Mouse (Mus musculus) liver, embryonic 16.5 days (tissue): ENCODE measurements around the gene Serpinb6b. TPM values are rescaled to one million over a fixed set of nuclear protein-coding genes. Genes with fewer than 3 reads are reported as not detected.

ENCODE experiments used
- ATAC-seq: fragments of 200-750 bp; cut with Nextera tagmentation; 2 replicates; pipeline ENCODE4 v1.8.0; 2017; ENCODE audit warnings: low read depth, mild to moderate bottlenecking, moderate number of reproducible peaks, moderate library complexity
- H3K27ac ChIP-seq: fragments of 300-500 bp; sonication (generic); 2 replicates; pipeline ENCODE4 v1.5.1; 2014; ENCODE audit warnings: mild to moderate bottlenecking, low read length
- H3K27me3 ChIP-seq: fragments of 300-500 bp; sonication (generic); 2 replicates; pipeline ENCODE4 v1.6.1; 2014; ENCODE audit warnings: low read depth, low read length, mixed read lengths; ENCODE audit not compliant: control insufficient read depth, insufficient read depth
- H3K36me3 ChIP-seq: fragments of 300-500 bp; sonication (generic); 2 replicates; pipeline ENCODE4 v1.6.1; 2014; ENCODE audit warnings: mild to moderate bottlenecking; ENCODE audit not compliant: control insufficient read depth, insufficient read depth
- H3K4me1 ChIP-seq: fragments of 300-500 bp; sonication (generic); 2 replicates; pipeline ENCODE4 v1.6.1; 2014; ENCODE audit warnings: low read depth, low read length, mixed read lengths; ENCODE audit not compliant: control insufficient read depth
- H3K4me2 ChIP-seq: fragments of 300-500 bp; sonication (generic); 2 replicates; pipeline ENCODE4 v1.6.1; 2014; ENCODE audit warnings: low read depth, low read length, mixed read lengths
- H3K4me3 ChIP-seq: fragments of 300-500 bp; sonication (generic); 2 replicates; pipeline ENCODE4 v1.5.1; 2014; ENCODE audit warnings: low read depth, mild to moderate bottlenecking, low read length
- H3K9ac ChIP-seq: fragments of 300-500 bp; sonication (generic); 2 replicates; pipeline ENCODE4 v1.6.1; 2014; ENCODE audit warnings: low read depth, low read length
- H3K9me3 ChIP-seq: fragments of 300-500 bp; sonication (generic); replicated peaks from 2 replicates; pipeline ENCODE4 v1.6.1; 2016; ENCODE audit warnings: low read length; ENCODE audit not compliant: control insufficient read depth
- WGBS: fragments of 180-500 bp; shearing (Covaris S2); extraction: QIAGEN DNeasy Blood & Tissue Kit; methylation state at CpG from one replicate; pipeline ENCODE4 v1.1.7; 2014; ENCODE audit not compliant: insufficient replicate concordance; 5-methylcytosine and 5-hydroxymethylcytosine counted together
- polyA plus RNA-seq: library from polyadenylated mRNA; unstranded; fragments of >200 nt; fragmentation: Nextera tagmentation; extraction: Ambion mirVana; gene quantifications from 2 replicates; pipeline ENCODE4 v1.2.1, GENCODE M21; 2015

Gene Serpinb6b
- polyA plus RNA-seq, 1 experiment from 2014 or later: 4.4 TPM

GRCm38 (mm10) chr13:33013271-33013670 is 48.3 kb downstream of the Serpinb6b start:
- Histone ChIP-seq H3K9me3 (no peaks in the 10 kb centered on the region), H3K27me3 (no peaks in the 10 kb centered on the region), H3K27ac (no peak overlapping the region), H3K4me3 (no peak overlapping the region), H3K36me3 (no peaks in the 10 kb centered on the region), H3K4me2 (no peak overlapping the region), H3K4me1 (no peaks in the 10 kb centered on the region), H3K9ac (no peak overlapping the region)
- ATAC-seq: no peak
- WGBS: 65% methylated on average over 2 of the region's 2 CpGs

- Histone ChIP-seq H3K27me3 (no peaks in the 10 kb centered on the region), H3K4me1 (no peaks in the 10 kb centered on the region), H3K9ac (no peak overlapping the region), H3K4me2 (no peak overlapping the region), H3K4me3 (no peak overlapping the region), H3K27ac (no peak overlapping the region), H3K9me3 (no peaks in the 10 kb centered on the region), H3K36me3 (no peaks in the 10 kb centered on the region)
- 81% methylated on average over 1 of the region's 1 CpGs for WGBS
- no peak for ATAC-seq
Observed at GRCm38 (mm10) chr13:33022371-33022770, 57.4 kb downstream of the Serpinb6b start.

GRCm38 (mm10) chr13:33026427-33027057 is 61.5 kb downstream of the Serpinb6b start:
- no peak for ATAC-seq
- Histone ChIP-seq H3K36me3 (no peaks in the 10 kb centered on the region), H3K27ac (no peak overlapping the region), H3K9ac (no peak overlapping the region), H3K27me3 (no peaks in the 10 kb centered on the region), H3K9me3 (no peaks in the 10 kb centered on the region), H3K4me2 (no peak overlapping the region), H3K4me1 (no peaks in the 10 kb centered on the region), H3K4me3 (no peak overlapping the region)
- 58% methylated on average over 1 of the region's 1 CpGs for WGBS

GRCm38 (mm10) chr13:33027244-33027643 is 62.2 kb downstream of the Serpinb6b start, which contains the start of gene Serpinb9b:
Gene Serpinb9b (plus strand): TSS chr13:33027416.
- WGBS: 69% methylated on average over 2 of the region's 2 CpGs
- no peak for ATAC-seq
- Histone ChIP-seq H3K9ac (no peak within 1 kb of the TSS), H3K27me3 (no peaks in the 10 kb centered on the region), H3K4me2 (no peak within 1 kb of the TSS), H3K4me3 (no peak within 1 kb of the TSS), H3K9me3 (no peaks in the 10 kb centered on the region), H3K27ac (no peak within 1 kb of the TSS), H3K4me1 (no peaks in the 10 kb centered on the region), H3K36me3 (no peaks in the 10 kb centered on the region)

GRCm38 (mm10) chr13:33028146-33028545 is 63.1 kb downstream of the Serpinb6b start:
- ATAC-seq: peak; percentile 9; the same call in 1 of the 2 replicates

GRCm38 (mm10) chr13:33028550-33028949 is 63.5 kb downstream of the Serpinb6b start:
- Histone ChIP-seq H3K4me3 (no peak overlapping the region), H3K36me3 (no peaks in the 10 kb centered on the region), H3K27ac (no peak overlapping the region), H3K9ac (no peak overlapping the region), H3K9me3 (no peaks in the 10 kb centered on the region), H3K4me1 (no peaks in the 10 kb centered on the region), H3K27me3 (no peaks in the 10 kb centered on the region), H3K4me2 (no peak overlapping the region)
- ATAC-seq: no peak
- 48% methylated on average over 2 of the region's 2 CpGs for WGBS

More at GRCm38 (mm10) chr13:33028146-33028545, 63.1 kb downstream of the Serpinb6b start:
- Histone ChIP-seq H3K4me1 (no peaks in the 10 kb centered on the region), H3K27me3 (no peaks in the 10 kb centered on the region), H3K27ac (no peak overlapping the region), H3K9ac (no peak overlapping the region), H3K9me3 (no peaks in the 10 kb centered on the region), H3K36me3 (no peaks in the 10 kb centered on the region), H3K4me3 (no peak overlapping the region), H3K4me2 (no peak overlapping the region)
- WGBS: 28% methylated on average over 2 of the region's 2 CpGs

Other genes with a start within 250 kb of the Serpinb6b start
- gene Mylk4, start 181.3 kb upstream of the Serpinb6b start, polyA plus RNA-seq: 0.09 and 0.41 TPM in 2 replicates
- gene Wrnip1, start 163.2 kb upstream of the Serpinb6b start, polyA plus RNA-seq: 7.5 and 7.8 TPM in 2 replicates
- gene D930007J09Rik, start 162.4 kb upstream of the Serpinb6b start, polyA plus RNA-seq: not detected in 2 replicates
- gene Serpinb1a, start 114.0 kb upstream of the Serpinb6b start, polyA plus RNA-seq: 39.6 and 41.9 TPM in 2 replicates
- gene Serpinb1c, start 67.0 kb upstream of the Serpinb6b start, polyA plus RNA-seq: not detected in 2 replicates
- gene Serpinb9, start 38.0 kb downstream of the Serpinb6b start, polyA plus RNA-seq: 1.9 and 2.0 TPM in 2 replicates
- gene Serpinb9b, start 62.2 kb downstream of the Serpinb6b start, polyA plus RNA-seq: 0.05 TPM in 1 of 2 replicates, not detected in the other
- not detected in 2 replicates for gene Serpinb1b, start 113.4 kb downstream of the Serpinb6b start, polyA plus RNA-seq
- gene Serpinb9c, start 194.5 kb downstream of the Serpinb6b start, polyA plus RNA-seq: not detected in 2 replicates
- not detected in 2 replicates for gene Serpinb9d, start 227.8 kb downstream of the Serpinb6b start, polyA plus RNA-seq